Mouse (Mus musculus) heart, embryonic 16.5 days (tissue): ENCODE results near the gene Hspb6. TPM values are rescaled to one million over a fixed set of nuclear protein-coding genes. Genes with fewer than 3 reads are reported as not detected.
A peak's percentile ranks its signal among the peaks of the same experiment; 100 is the strongest.

ENCODE experiments used
- ATAC-seq: fragments of 200-750 bp; cut with Nextera tagmentation; replicated peaks from 2 replicates; pipeline ENCODE4 v1.8.0; 2017; ENCODE audit warnings: moderate number of reproducible peaks; ENCODE audit not compliant: insufficient read depth, low FRiP score; ENCODE audit errors: extremely low read depth
- H3K27ac ChIP-seq: fragments of 300-500 bp; sonication (generic); 2 replicates; pipeline ENCODE4 v1.5.1; 2014; ENCODE audit warnings: mild to moderate bottlenecking, low read length, control low read depth, moderate library complexity
- H3K27me3 ChIP-seq: fragments of 300-500 bp; sonication (generic); 2 replicates; pipeline ENCODE4 v1.6.1; 2014; ENCODE audit warnings: low read length, mixed read lengths; ENCODE audit not compliant: control insufficient read depth, insufficient read depth
- H3K36me3 ChIP-seq: fragments of 300-500 bp; sonication (generic); 2 replicates; pipeline ENCODE4 v1.6.1; 2014; ENCODE audit not compliant: control insufficient read depth, insufficient read depth
- H3K4me1 ChIP-seq: fragments of 300-500 bp; sonication (generic); 2 replicates; pipeline ENCODE4 v1.6.1; 2014; ENCODE audit warnings: low read length, mixed read lengths; ENCODE audit not compliant: control insufficient read depth, insufficient read depth
- H3K4me2 ChIP-seq: fragments of 300-500 bp; sonication (generic); 2 replicates; pipeline ENCODE4 v1.6.1; 2014; ENCODE audit warnings: low read depth, mild to moderate bottlenecking, control low read depth, low read length
- H3K4me3 ChIP-seq: fragments of 300-500 bp; sonication (generic); 2 replicates; pipeline ENCODE4 v1.5.1; 2014; ENCODE audit warnings: mild to moderate bottlenecking, control low read depth, low read length
- H3K9ac ChIP-seq: fragments of 300-500 bp; sonication (generic); 2 replicates; pipeline ENCODE4 v1.6.1; 2014; ENCODE audit warnings: low read length, control low read depth
- H3K9me3 ChIP-seq: fragments of 300-500 bp; sonication (generic); replicated peaks from 2 replicates; pipeline ENCODE4 v1.6.1; 2016; ENCODE audit warnings: low read length; ENCODE audit not compliant: control insufficient read depth
- WGBS: fragments of 180-500 bp; shearing (Covaris S2); extraction: QIAGEN DNeasy Blood & Tissue Kit; methylation state at CpG from one replicate; pipeline ENCODE4 v1.1.7; 2014; 5-methylcytosine and 5-hydroxymethylcytosine counted together
- polyA plus RNA-seq: library from polyadenylated mRNA; unstranded; fragments of >200 nt; fragmentation: Nextera tagmentation; extraction: Ambion mirVana; gene quantifications from 2 replicates; pipeline ENCODE4 v1.2.1, GENCODE M21; 2015

Gene Hspb6
- polyA plus RNA-seq, 1 experiment from 2014 or later: 205 TPM

GRCm38 (mm10) chr7:30572389-30572788 lies 20.4 kb downstream of the Hspb6 start:
- Histone ChIP-seq H3K4me2 (no peak overlapping the region), H3K9ac (no peak overlapping the region), H3K36me3 (peaks cover 84% of the 10 kb centered on the region), H3K4me1 (peaks cover 7% of the 10 kb centered on the region; the same call in 1 of the 2 replicates), H3K4me3 (no peak overlapping the region), H3K9me3 (no peaks in the 10 kb centered on the region), H3K27ac (no peak overlapping the region), H3K27me3 (no peaks in the 10 kb centered on the region)
- 87% methylated on average over 5 of the region's 5 CpGs for WGBS
- no peak for ATAC-seq

GRCm38 (mm10) chr7:30572969-30573368 lies 21.0 kb downstream of the Hspb6 start:
- 49% methylated on average over 2 of the region's 2 CpGs for WGBS
- H3K4me1 ChIP-seq: peaks cover 7% of the 10 kb centered on the region; the same call in 1 of the 2 replicates
- 0 out of 2 replicates have a peak overlapping the region, but pooled peaks have one; percentile 7 for H3K27ac ChIP-seq
- no peaks in the 10 kb centered on the region for H3K27me3 ChIP-seq
- H3K9ac ChIP-seq: no peak overlapping the region
- ATAC-seq: peak; percentile 35
- H3K4me3 ChIP-seq: no peak overlapping the region
- peaks cover 86% of the 10 kb centered on the region for H3K36me3 ChIP-seq
- H3K9me3 ChIP-seq: no peaks in the 10 kb centered on the region
- no peak overlapping the region for H3K4me2 ChIP-seq

- Histone ChIP-seq H3K36me3 (peaks cover 87% of the 10 kb centered on the region), H3K4me2 (no peak overlapping the region), H3K4me1 (no peaks in the 10 kb centered on the region), H3K27me3 (no peaks in the 10 kb centered on the region), H3K9me3 (no peaks in the 10 kb centered on the region), H3K9ac (no peak overlapping the region), H3K27ac (no peak overlapping the region), H3K4me3 (no peak overlapping the region)
- WGBS: 89% methylated on average over 8 of the region's 8 CpGs
- no peak; the same call in 1 of the 2 replicates for ATAC-seq
Measured at GRCm38 (mm10) chr7:30579950-30580349, 28.0 kb downstream of the Hspb6 start.

- no peak for ATAC-seq
- H3K36me3 ChIP-seq: peaks cover 87% of the 10 kb centered on the region
- H3K9me3 ChIP-seq: no peaks in the 10 kb centered on the region
- WGBS: 93% methylated on average over 16 of the region's 16 CpGs
- H3K27ac ChIP-seq: no peak overlapping the region
- H3K4me2 ChIP-seq: no peak overlapping the region
- no peaks in the 10 kb centered on the region for H3K27me3 ChIP-seq
- H3K9ac ChIP-seq: no peak overlapping the region
- no peak overlapping the region for H3K4me3 ChIP-seq
- H3K4me1 ChIP-seq: no peaks in the 10 kb centered on the region
Measured at GRCm38 (mm10) chr7:30581547-30581946, 29.6 kb downstream of the Hspb6 start.

GRCm38 (mm10) chr7:30584339-30584738 lies 32.4 kb downstream of the Hspb6 start:
- Histone ChIP-seq H3K27me3 (no peaks in the 10 kb centered on the region), H3K9me3 (no peaks in the 10 kb centered on the region), H3K4me2 (no peak overlapping the region), H3K27ac (no peak overlapping the region), H3K4me1 (peaks cover 10% of the 10 kb centered on the region), H3K9ac (no peak overlapping the region), H3K4me3 (no peak overlapping the region), H3K36me3 (peaks cover 60% of the 10 kb centered on the region)
- 92% methylated on average over 10 of the region's 10 CpGs for WGBS
- no peak for ATAC-seq

GRCm38 (mm10) chr7:30585170-30585569 lies 33.2 kb downstream of the Hspb6 start:
- H3K36me3 ChIP-seq: peaks cover 52% of the 10 kb centered on the region
- H3K27me3 ChIP-seq: no peaks in the 10 kb centered on the region
- no peaks in the 10 kb centered on the region for H3K9me3 ChIP-seq
- peaks cover 17% of the 10 kb centered on the region for H3K4me1 ChIP-seq
- H3K4me2 ChIP-seq: no peak overlapping the region
- H3K9ac ChIP-seq: no peak overlapping the region
- H3K4me3 ChIP-seq: no peak overlapping the region
- no peak for ATAC-seq
- H3K27ac ChIP-seq: no peak overlapping the region
- whole genome bisulfite sequencing: 93% methylated on average over 7 of the region's 7 CpGs

- Histone ChIP-seq H3K4me1 (peaks cover 17% of the 10 kb centered on the region), H3K4me3 (no peak overlapping the region), H3K9me3 (no peaks in the 10 kb centered on the region), H3K36me3 (peaks cover 44% of the 10 kb centered on the region), H3K4me2 (no peak overlapping the region; the same call in 1 of the 2 replicates), H3K27me3 (no peaks in the 10 kb centered on the region), H3K9ac (no peak overlapping the region), H3K27ac (no peak overlapping the region)
- WGBS: 91% methylated on average over 28 of the region's 28 CpGs
- no peak for ATAC-seq
Measured at GRCm38 (mm10) chr7:30586455-30587020, 34.6 kb downstream of the Hspb6 start.

- H3K4me3 ChIP-seq: peak overlapping the region; percentile 71
- 1% methylated on average over 67 of the region's 67 CpGs for WGBS
- H3K27ac ChIP-seq: peak overlapping the region; percentile 80
- H3K27me3 ChIP-seq: no peaks in the 10 kb centered on the region
- no peaks in the 10 kb centered on the region for H3K9me3 ChIP-seq
- H3K4me2 ChIP-seq: peak overlapping the region; percentile 98
- H3K4me1 ChIP-seq: peaks cover 17% of the 10 kb centered on the region
- ATAC-seq: peak; percentile 12
- peaks cover 29% of the 10 kb centered on the region for H3K36me3 ChIP-seq
- H3K9ac ChIP-seq: peak overlapping the region; percentile 88
Measured at GRCm38 (mm10) chr7:30587842-30588667, 36.1 kb downstream of the Hspb6 start.
